Mouse (Mus musculus): ENCODE measurements around the gene Olfr707.

GRCm38 (mm10) chr7:106862885-106863284 lies 38.2 kb downstream of the Olfr707 start, which contains the start of gene Olfr704:
- TF ChIP-seq CTCF (IDR thresholded peaks at IDR 0.05; ENCODE audit: extremely low read depth, insufficient read depth, low read length) = no peak
- TF ChIP-seq POLR2A (IDR thresholded peaks at IDR 0.05; ENCODE audit: extremely low read depth, insufficient read depth, low read length) = no peak
